Mouse (Mus musculus) neural tube, embryonic 14.5 days (tissue): Measurements from ENCODE around the gene Lbhd2. TPM values are rescaled to one million over a fixed set of nuclear protein-coding genes. Genes with fewer than 3 reads are reported as not detected.

ENCODE experiments used
- ATAC-seq: fragments of 200-750 bp; cut with Nextera tagmentation; 2 replicates; pipeline ENCODE4 v1.8.0; 2017; ENCODE audit warnings: low read depth, mild to moderate bottlenecking, moderate TSS enrichment, moderate library complexity
- H3K27ac ChIP-seq: fragments of 300-500 bp; sonication (generic); 2 replicates; pipeline ENCODE4 v1.5.1; 2014; ENCODE audit warnings: low read depth, mild to moderate bottlenecking, control low read depth, low read length, moderate library complexity, mixed read lengths
- H3K27me3 ChIP-seq: fragments of 300-500 bp; sonication (generic); 2 replicates; pipeline ENCODE4 v1.6.1; 2014; ENCODE audit warnings: low read length; ENCODE audit not compliant: control insufficient read depth, insufficient read depth
- H3K36me3 ChIP-seq: fragments of 300-500 bp; sonication (generic); 2 replicates; pipeline ENCODE4 v1.6.1; 2014; ENCODE audit warnings: low read length, mixed read lengths; ENCODE audit not compliant: control insufficient read depth, insufficient read depth
- H3K4me1 ChIP-seq: fragments of 300-500 bp; sonication (generic); 2 replicates; pipeline ENCODE4 v1.6.1; 2014; ENCODE audit warnings: low read length; ENCODE audit not compliant: control insufficient read depth, insufficient read depth
- H3K4me2 ChIP-seq: fragments of 300-500 bp; sonication (generic); 2 replicates; pipeline ENCODE4 v1.6.1; 2014; ENCODE audit warnings: mild to moderate bottlenecking, low read depth, low read length, control low read depth
- H3K4me3 ChIP-seq: fragments of 300-500 bp; sonication (generic); 2 replicates; pipeline ENCODE4 v1.5.1; 2014; ENCODE audit warnings: low read depth, low read length, control low read depth, mixed read lengths
- H3K9ac ChIP-seq: fragments of 300-500 bp; sonication (generic); replicated peaks from 2 replicates; pipeline ENCODE4 v1.6.1; 2014; ENCODE audit warnings: low read depth, mild to moderate bottlenecking, control low read depth, low read length, mixed read lengths
- H3K9me3 ChIP-seq: fragments of 300-500 bp; sonication (generic); 2 replicates; pipeline ENCODE4 v1.6.1; 2016; ENCODE audit warnings: low read length; ENCODE audit not compliant: control insufficient read depth
- WGBS: fragments of 180-500 bp; shearing (Covaris S2); extraction: QIAGEN DNeasy Blood & Tissue Kit; methylation state at CpG from one replicate; pipeline ENCODE4 v1.1.7; 2014; 5-methylcytosine and 5-hydroxymethylcytosine counted together
- polyA plus RNA-seq: library from polyadenylated mRNA; unstranded; fragments of >200 nt; fragmentation: Nextera tagmentation; extraction: Ambion mirVana; gene quantifications from 2 replicates; pipeline ENCODE4 v1.2.1, GENCODE M21; 2014

Gene Lbhd2
- polyA plus RNA-seq, 1 experiment from 2014 or later, result 1.5 TPM

GRCm38 (mm10) chr12:111413300-111413699, 6.7 kb downstream of the Lbhd2 start:
- Histone ChIP-seq H3K27ac (no peak overlapping the region), H3K4me2 (peak overlapping the region; percentile 36), H3K9ac (no peak overlapping the region), H3K9me3 (no peaks in the 10 kb centered on the region), H3K4me1 (peaks cover 5% of the 10 kb centered on the region; the same call in 1 of the 2 replicates), H3K27me3 (peaks cover 4% of the 10 kb centered on the region), H3K4me3 (peak overlapping the region; percentile 12; the same call in 1 of the 2 replicates), H3K36me3 (no peaks in the 10 kb centered on the region)
- WGBS, result 0% methylated on average over 21 of the region's 21 CpGs
- ATAC-seq, result peak; percentile 84; the same call in 1 of the 2 replicates

- Histone ChIP-seq H3K27me3 (peaks cover 8% of the 10 kb centered on the region; the same call in 1 of the 2 replicates), H3K9ac (0 out of 2 replicates have a peak within 1 kb of the TSS, but pooled peaks have one; percentile 7), H3K4me2 (peak within 1 kb of the TSS; percentile 29), H3K36me3 (no peaks in the 10 kb centered on the region), H3K4me3 (no peak within 1 kb of the TSS), H3K27ac (no peak within 1 kb of the TSS), H3K9me3 (no peaks in the 10 kb centered on the region), H3K4me1 (no peaks in the 10 kb centered on the region; the same call in 1 of the 2 replicates)
- WGBS, result 5% methylated on average over 17 of the region's 17 CpGs
- ATAC-seq, result 0 out of 2 replicates have a peak, but pooled peaks have one; percentile 32
Observed at GRCm38 (mm10) chr12:111416921-111417779, 10.5 kb downstream of the Lbhd2 start, which contains the start of gene Exoc3l4. TSS of gene Exoc3l4 (plus strand) at chr12:111417017.

GRCm38 (mm10) chr12:111419918-111420317, 13.3 kb downstream of the Lbhd2 start:
- Histone ChIP-seq H3K4me1 (no peaks in the 10 kb centered on the region; the same call in 1 of the 2 replicates), H3K4me3 (no peak overlapping the region), H3K9me3 (no peaks in the 10 kb centered on the region), H3K36me3 (no peaks in the 10 kb centered on the region), H3K27me3 (peaks cover 34% of the 10 kb centered on the region), H3K27ac (no peak overlapping the region), H3K9ac (no peak overlapping the region), H3K4me2 (no peak overlapping the region)
- WGBS, result 75% methylated on average over 5 of the region's 5 CpGs
- no peak for ATAC-seq

GRCm38 (mm10) chr12:111420946-111421709, 14.5 kb downstream of the Lbhd2 start:
- Histone ChIP-seq H3K9ac (no peak overlapping the region), H3K27ac (no peak overlapping the region), H3K27me3 (peaks cover 44% of the 10 kb centered on the region), H3K9me3 (no peaks in the 10 kb centered on the region), H3K4me2 (no peak overlapping the region), H3K4me1 (no peaks in the 10 kb centered on the region; the same call in 1 of the 2 replicates), H3K4me3 (no peak overlapping the region), H3K36me3 (no peaks in the 10 kb centered on the region)
- ATAC-seq, result no peak
- 46% methylated on average over 7 of the region's 7 CpGs for WGBS

GRCm38 (mm10) chr12:111422852-111423251, 16.2 kb downstream of the Lbhd2 start:
- Histone ChIP-seq H3K4me2 (no peak overlapping the region), H3K27me3 (peaks cover 50% of the 10 kb centered on the region), H3K27ac (no peak overlapping the region), H3K4me3 (no peak overlapping the region), H3K4me1 (no peaks in the 10 kb centered on the region), H3K9ac (no peak overlapping the region), H3K36me3 (no peaks in the 10 kb centered on the region), H3K9me3 (no peaks in the 10 kb centered on the region)
- ATAC-seq, result no peak
- 28% methylated on average over 5 of the region's 5 CpGs for WGBS

GRCm38 (mm10) chr12:111423570-111424129, 17.0 kb downstream of the Lbhd2 start:
- Histone ChIP-seq H3K9me3 (no peaks in the 10 kb centered on the region), H3K36me3 (no peaks in the 10 kb centered on the region), H3K4me3 (peak overlapping the region; percentile 24), H3K4me1 (0 out of 2 replicates have a peak, but pooled peaks cover under 1% of the 10 kb centered on the region), H3K9ac (0 out of 2 replicates have a peak overlapping the region, but pooled peaks have one; percentile 28), H3K27me3 (peaks cover 58% of the 10 kb centered on the region), H3K4me2 (peak overlapping the region; percentile 42), H3K27ac (no peak overlapping the region)
- WGBS, result 3% methylated on average over 43 of the region's 43 CpGs
- no peak for ATAC-seq

- Histone ChIP-seq H3K4me2 (no peak overlapping the region), H3K4me3 (no peak overlapping the region), H3K36me3 (no peaks in the 10 kb centered on the region), H3K9me3 (no peaks in the 10 kb centered on the region), H3K27me3 (peaks cover 60% of the 10 kb centered on the region), H3K9ac (no peak overlapping the region), H3K27ac (no peak overlapping the region), H3K4me1 (peaks cover 3% of the 10 kb centered on the region; the same call in 1 of the 2 replicates)
- no peak for ATAC-seq
- WGBS, result 19% methylated on average over 9 of the region's 9 CpGs
Observed at GRCm38 (mm10) chr12:111424547-111424946, 17.9 kb downstream of the Lbhd2 start.

GRCm38 (mm10) chr12:111425258-111425657, 18.6 kb downstream of the Lbhd2 start:
- Histone ChIP-seq H3K4me1 (peaks cover 7% of the 10 kb centered on the region; the same call in 1 of the 2 replicates), H3K36me3 (no peaks in the 10 kb centered on the region), H3K9ac (no peak overlapping the region), H3K4me3 (no peak overlapping the region), H3K27ac (no peak overlapping the region), H3K4me2 (no peak overlapping the region), H3K27me3 (peaks cover 66% of the 10 kb centered on the region), H3K9me3 (no peaks in the 10 kb centered on the region)
- WGBS, result 5% methylated on average over 15 of the region's 15 CpGs
- no peak for ATAC-seq
